In the genomic region with DNA sequence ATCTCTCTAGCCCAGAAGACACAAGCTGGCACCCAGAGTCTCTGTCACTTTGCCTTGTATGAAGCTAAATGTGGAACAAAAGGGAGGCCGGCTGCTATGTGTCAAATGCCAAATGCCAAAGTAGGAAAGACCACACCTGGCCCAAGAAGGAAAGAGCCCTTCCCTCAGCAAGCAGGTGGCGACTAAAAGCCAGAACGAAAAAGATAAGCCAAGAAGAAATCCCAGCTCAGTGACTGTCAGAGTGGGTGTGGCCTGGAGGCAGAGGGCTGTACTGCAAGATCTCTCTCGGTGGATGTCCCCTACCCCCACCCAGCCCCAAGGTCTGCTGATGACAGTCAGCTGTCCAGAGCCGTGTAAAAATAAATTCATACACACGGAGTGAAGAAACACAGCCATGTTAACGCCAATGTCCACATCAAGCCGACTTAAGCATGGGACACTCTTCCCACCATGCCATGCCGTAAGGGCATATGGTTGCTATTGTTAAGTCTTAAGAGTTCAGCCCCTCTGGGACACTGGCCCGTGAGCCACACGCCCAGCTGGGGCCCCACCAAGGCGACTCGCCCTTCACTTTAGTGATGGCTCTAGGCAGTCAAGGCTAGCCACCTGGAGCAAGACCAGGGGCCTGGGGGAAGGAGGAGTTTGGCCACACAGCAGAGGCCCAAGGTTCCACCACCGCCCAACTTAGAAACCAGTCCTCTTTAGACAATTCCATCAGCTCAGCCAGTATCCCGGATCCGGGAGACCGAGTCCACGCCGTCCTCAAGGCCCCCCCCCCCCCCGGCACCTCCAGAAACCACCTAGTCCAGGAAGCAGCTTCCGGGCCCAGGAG, we compare ENCODE assay signal across 8 mouse cellular contexts. TPM values are rescaled to one million over a fixed set of nuclear protein-coding genes. Genes with fewer than 3 reads are reported as not detected.
DNase-seq lines count a peak whose midpoint lies in the region; ATAC-seq and TF ChIP-seq lines count a peak whose summit lies in the region.

No protein-coding gene starts in this region.

- TF ChIP-seq POLR2A in small intestine, adult 2 months (IDR thresholded peaks at IDR 0.05; ENCODE audit: low read depth, low read length): no peak

- DNase-seq in cerebellum, adult 9-11 months: peak; percentile 64
- no peak for DNase-seq in cerebellum, adult 8-10 months
- DNase-seq in G1E (ENCODE audit: low spot score): peak; percentile 88
- peak; percentile 72 for DNase-seq in embryonic facial prominence, embryonic 14.5 days (ENCODE audit: low spot score)

- peaks cover 14% of the 10 kb centered on the region for H3K27me3 ChIP-seq in G1E (ENCODE audit: insufficient read depth, low read length)
- H3K27me3 ChIP-seq in embryonic facial prominence, embryonic 14.5 days (replicated peaks; ENCODE audit: control insufficient read depth, insufficient read depth, low read length): peaks cover 10% of the 10 kb centered on the region
- H3K27me3 ChIP-seq in hindbrain, embryonic 13.5 days: peaks cover 10% of the 10 kb centered on the region
- H3K27me3 ChIP-seq in lung, embryonic 16.5 days (ENCODE audit: control insufficient read depth, insufficient read depth, low read depth, low read length): no peaks in the 10 kb centered on the region
- no peaks in the 10 kb centered on the region for H3K27me3 ChIP-seq in small intestine, adult 2 months (ENCODE audit: control insufficient read depth, insufficient read depth, low read length)

- 8% methylated on average over 13 of the region's 21 CpGs for WGBS in embryonic facial prominence, embryonic 14.5 days
- 3% methylated on average over 21 of the region's 21 CpGs for WGBS in hindbrain, embryonic 13.5 days
- under 1% methylated on average over 21 of the region's 21 CpGs for WGBS in lung, embryonic 16.5 days
- WGBS in small intestine, adult 2 months: 2% methylated on average over 21 of the region's 21 CpGs

- peak overlapping the region; percentile 95 for H3K27ac ChIP-seq in embryonic facial prominence, embryonic 14.5 days (replicated peaks; ENCODE audit: low read depth, low read length)
- H3K27ac ChIP-seq in hindbrain, embryonic 13.5 days: peak overlapping the region; percentile 96
- peak overlapping the region; percentile 99 for H3K27ac ChIP-seq in lung, embryonic 16.5 days (ENCODE audit: low read length)
- peak overlapping the region; percentile 91 for H3K27ac ChIP-seq in small intestine, adult 2 months (ENCODE audit: insufficient read depth, low read depth, low read length)

- TF ChIP-seq CTCF in G1E (IDR thresholded peaks at IDR 0.05; ENCODE audit: low read depth, low read length): no peak
- peak; percentile 23; the same call in 1 of the 2 replicates for TF ChIP-seq CTCF in small intestine, adult 2 months (IDR thresholded peaks at IDR 0.05; ENCODE audit: extremely low read depth, insufficient read length, insufficient replicate concordance, low read depth, low read length)

- peaks cover 48% of the 10 kb centered on the region for H3K36me3 ChIP-seq in G1E (replicated peaks)
- H3K36me3 ChIP-seq in embryonic facial prominence, embryonic 14.5 days (ENCODE audit: control insufficient read depth, insufficient read depth, low read length): peaks cover 37% of the 10 kb centered on the region
- H3K36me3 ChIP-seq in hindbrain, embryonic 13.5 days: peaks cover 35% of the 10 kb centered on the region
- H3K36me3 ChIP-seq in lung, embryonic 16.5 days (ENCODE audit: control insufficient read depth, insufficient read depth, low read length): peaks cover 18% of the 10 kb centered on the region
- peaks cover 20% of the 10 kb centered on the region for H3K36me3 ChIP-seq in small intestine, adult 2 months (ENCODE audit: control insufficient read depth, insufficient read depth, low read length)

- peak overlapping the region; percentile 94 for H3K4me2 ChIP-seq in embryonic facial prominence, embryonic 14.5 days (ENCODE audit: low read depth, low read length)
- peak overlapping the region; percentile 93 for H3K4me2 ChIP-seq in hindbrain, embryonic 13.5 days
- peak overlapping the region; percentile 82 for H3K4me2 ChIP-seq in lung, embryonic 16.5 days (ENCODE audit: low read depth, low read length)

- H3K9me3 ChIP-seq in G1E (replicated peaks): no peaks in the 10 kb centered on the region
- no peaks in the 10 kb centered on the region for H3K9me3 ChIP-seq in embryonic facial prominence, embryonic 14.5 days (ENCODE audit: control insufficient read depth, low read length)
- no peaks in the 10 kb centered on the region for H3K9me3 ChIP-seq in hindbrain, embryonic 13.5 days
- H3K9me3 ChIP-seq in lung, embryonic 16.5 days (ENCODE audit: control insufficient read depth, low read length): no peaks in the 10 kb centered on the region

- H3K4me1 ChIP-seq in G1E (ENCODE audit: insufficient read depth, low read depth, low read length): peaks cover 80% of the 10 kb centered on the region
- H3K4me1 ChIP-seq in embryonic facial prominence, embryonic 14.5 days (ENCODE audit: control insufficient read depth, insufficient read depth, low read length): peaks cover 28% of the 10 kb centered on the region
- peaks cover 83% of the 10 kb centered on the region for H3K4me1 ChIP-seq in hindbrain, embryonic 13.5 days (replicated peaks)
- peaks cover 56% of the 10 kb centered on the region for H3K4me1 ChIP-seq in lung, embryonic 16.5 days (replicated peaks; ENCODE audit: control insufficient read depth, insufficient read depth, low read length)
- peaks cover 20% of the 10 kb centered on the region for H3K4me1 ChIP-seq in small intestine, adult 2 months (ENCODE audit: control insufficient read depth, insufficient read depth, insufficient read length, low read length)

- H3K9ac ChIP-seq in embryonic facial prominence, embryonic 14.5 days (ENCODE audit: low read depth, low read length): peak overlapping the region; percentile 98
- H3K9ac ChIP-seq in hindbrain, embryonic 13.5 days: peak overlapping the region; percentile 100
- peak overlapping the region; percentile 100 for H3K9ac ChIP-seq in lung, embryonic 16.5 days (ENCODE audit: low read length)

- peak; percentile 47 for ATAC-seq in G1E (ENCODE audit: extremely low read depth, insufficient number of reproducible peaks, low FRiP score, poor library complexity, severe bottlenecking)
- ATAC-seq in embryonic facial prominence, embryonic 14.5 days (ENCODE audit: low read depth): 0 out of 2 replicates have a peak, but pooled peaks have one; percentile 1
- peak; percentile 18 for ATAC-seq in hindbrain, embryonic 13.5 days (ENCODE audit: low FRiP score)
- peak; percentile 16; the same call in 1 of the 2 replicates for ATAC-seq in lung, embryonic 16.5 days (ENCODE audit: low read depth)
- ATAC-seq in monocyte, adult 5-6 weeks (replicated peaks; ENCODE audit: insufficient number of reproducible peaks, low FRiP score, low TSS enrichment, poor library complexity, severe bottlenecking): no peak

- peak overlapping the region; percentile 80 for H3K4me3 ChIP-seq in G1E (ENCODE audit: low read depth, low read length)
- peak overlapping the region; percentile 98 for H3K4me3 ChIP-seq in embryonic facial prominence, embryonic 14.5 days (ENCODE audit: low read depth, low read length)
- peak overlapping the region; percentile 97 for H3K4me3 ChIP-seq in hindbrain, embryonic 13.5 days
- peak overlapping the region; percentile 96 for H3K4me3 ChIP-seq in lung, embryonic 16.5 days (ENCODE audit: low read length)
- H3K4me3 ChIP-seq in small intestine, adult 2 months (ENCODE audit: low read depth, low read length): peak overlapping the region; percentile 87

RNA-seq across cellular contexts. Expression of gene Akt1, which starts 1.7 kb away (rescaled TPM):
- total RNA-seq in G1E (2014; fragmentation: Nextera tagmentation) (150 and 168 TPM in 2 replicates), G1E (2017) (121 and 131 TPM in 2 replicates)
- polyA plus RNA-seq in G1E (2012): 461 and 512 TPM in 2 replicates
- 76.4 and 84.0 TPM in 2 replicates for polyA plus RNA-seq in embryonic facial prominence, embryonic 14.5 days (2014; fragmentation: Nextera tagmentation; extraction: Ambion mirVana)
- polyA plus RNA-seq in hindbrain, embryonic 13.5 days (2015; fragmentation: Nextera tagmentation; extraction: Ambion mirVana): 60.8 and 64.5 TPM in 2 replicates
- polyA plus RNA-seq in lung, embryonic 16.5 days (2015; fragmentation: Nextera tagmentation; extraction: Ambion mirVana): 42.4 and 43.5 TPM in 2 replicates
- 79.0 and 88.7 TPM in 2 replicates for polyA plus RNA-seq in small intestine, adult 2 months (2012; rRNA removed)
- 151 to 190 TPM (median 176 TPM) in 3 replicates for total RNA-seq in monocyte, adult 5-6 weeks (2017)

RNA-seq across cellular contexts. Expression of gene Zbtb42, which starts 5.7 kb away (rescaled TPM):
- total RNA-seq in G1E (2014; fragmentation: Nextera tagmentation) (0.98 TPM in 1 of 2 replicates, not detected in the other), G1E (2017) (0.17 and 0.33 TPM in 2 replicates)
- 0.53 and 0.80 TPM in 2 replicates for polyA plus RNA-seq in G1E (2012)
- polyA plus RNA-seq in embryonic facial prominence, embryonic 14.5 days (2014; fragmentation: Nextera tagmentation; extraction: Ambion mirVana): 3.7 and 3.8 TPM in 2 replicates
- polyA plus RNA-seq in hindbrain, embryonic 13.5 days (2015; fragmentation: Nextera tagmentation; extraction: Ambion mirVana): 3.6 and 4.6 TPM in 2 replicates
- polyA plus RNA-seq in lung, embryonic 16.5 days (2015; fragmentation: Nextera tagmentation; extraction: Ambion mirVana): 11.1 and 11.3 TPM in 2 replicates
- 27.7 and 32.8 TPM in 2 replicates for polyA plus RNA-seq in small intestine, adult 2 months (2012; rRNA removed)
- 4.3 to 8.3 TPM (median 5.6 TPM) in 3 replicates for total RNA-seq in monocyte, adult 5-6 weeks (2017)

RNA-seq across cellular contexts. Expression of gene Siva1, which starts 28.5 kb away (rescaled TPM):
- total RNA-seq in G1E (2014; fragmentation: Nextera tagmentation) (60.7 and 75.5 TPM in 2 replicates), G1E (2017) (205 and 214 TPM in 2 replicates)
- polyA plus RNA-seq in G1E (2012): 94.5 and 98.9 TPM in 2 replicates
- polyA plus RNA-seq in embryonic facial prominence, embryonic 14.5 days (2014; fragmentation: Nextera tagmentation; extraction: Ambion mirVana): 211 and 239 TPM in 2 replicates
- 62.6 and 63.8 TPM in 2 replicates for polyA plus RNA-seq in hindbrain, embryonic 13.5 days (2015; fragmentation: Nextera tagmentation; extraction: Ambion mirVana)
- 181 and 206 TPM in 2 replicates for polyA plus RNA-seq in lung, embryonic 16.5 days (2015; fragmentation: Nextera tagmentation; extraction: Ambion mirVana)
- polyA plus RNA-seq in small intestine, adult 2 months (2012; rRNA removed): 16.1 and 31.3 TPM in 2 replicates
- 73.4 to 154 TPM (median 84.8 TPM) in 3 replicates for total RNA-seq in monocyte, adult 5-6 weeks (2017)

RNA-seq across cellular contexts. Expression of gene Cep170b, which starts 47.3 kb away (rescaled TPM):
- not detected in 2 replicates for total RNA-seq in G1E (2014; fragmentation: Nextera tagmentation)
- total RNA-seq in G1E (2017): 0.29 and 0.87 TPM in 2 replicates
- polyA plus RNA-seq in G1E (2012): not detected in 2 replicates
- polyA plus RNA-seq in embryonic facial prominence, embryonic 14.5 days (2014; fragmentation: Nextera tagmentation; extraction: Ambion mirVana): 13.3 and 14.4 TPM in 2 replicates
- 24.2 and 24.9 TPM in 2 replicates for polyA plus RNA-seq in hindbrain, embryonic 13.5 days (2015; fragmentation: Nextera tagmentation; extraction: Ambion mirVana)
- 13.5 and 15.8 TPM in 2 replicates for polyA plus RNA-seq in lung, embryonic 16.5 days (2015; fragmentation: Nextera tagmentation; extraction: Ambion mirVana)
- polyA plus RNA-seq in small intestine, adult 2 months (2012; rRNA removed): 59.3 and 99.3 TPM in 2 replicates
- 0.29 to 0.43 TPM in 2 of 3 replicates, not detected in the other for total RNA-seq in monocyte, adult 5-6 weeks (2017)

RNA-seq across cellular contexts. Expression of gene Adssl1, which starts 53.1 kb away (rescaled TPM):
- not detected in 2 replicates for total RNA-seq in G1E (2014; fragmentation: Nextera tagmentation)
- 0.06 TPM in 1 of 2 replicates, not detected in the other for total RNA-seq in G1E (2017)
- polyA plus RNA-seq in G1E (2012): 0.05 TPM in 1 of 2 replicates, not detected in the other
- polyA plus RNA-seq in embryonic facial prominence, embryonic 14.5 days (2014; fragmentation: Nextera tagmentation; extraction: Ambion mirVana): 23.2 and 26.5 TPM in 2 replicates
- 3.1 and 3.2 TPM in 2 replicates for polyA plus RNA-seq in hindbrain, embryonic 13.5 days (2015; fragmentation: Nextera tagmentation; extraction: Ambion mirVana)
- polyA plus RNA-seq in lung, embryonic 16.5 days (2015; fragmentation: Nextera tagmentation; extraction: Ambion mirVana): 9.4 and 10.3 TPM in 2 replicates
- polyA plus RNA-seq in small intestine, adult 2 months (2012; rRNA removed): 4.3 and 5.6 TPM in 2 replicates
- total RNA-seq in monocyte, adult 5-6 weeks (2017): 81.5 to 125 TPM (median 102 TPM) in 3 replicates
